Mouse (Mus musculus) urinary bladder, adult 18-20 months (tissue): Measurements from ENCODE around the gene Anp32e.
"Not testable (repeated sequence)": the region's sequence is repeated elsewhere in the genome, so short reads cannot be mapped to it uniquely, and the experiment has no call there.

ENCODE experiments used
- DNase-seq, 2 experiments: peaks; one replicate each; pipeline ENCODE4 v3.0.0; 2022; ENCODE audit warnings: low spot score in 2 of 2, mixed read lengths in 2 of 2

The Anp32e gene

GRCm38 (mm10) chr3:95928658-95929503 lies at the start of gene Anp32e:
Gene Anp32e (plus strand): TSS chr3:95929246.
- peak; percentile 93 to 96 for DNase-seq

GRCm38 (mm10) chr3:95881979-95882815 lies 46.8 kb upstream of the Anp32e start, which contains the start of gene Ciart:
Gene Ciart (minus strand): TSS chr3:95882251.
- peak; percentile 87 to 93 for DNase-seq

- peak in 1 of 2 experiments; percentile 50 for DNase-seq
Observed at GRCm38 (mm10) chr3:95882816-95883425, 46.1 kb upstream of the Anp32e start.

- DNase-seq: no peak
Observed at GRCm38 (mm10) chr3:95884400-95884799, 44.6 kb upstream of the Anp32e start.

GRCm38 (mm10) chr3:95887596-95887995 lies 41.5 kb upstream of the Anp32e start:
- no peak for DNase-seq

- no peak for DNase-seq
Observed at GRCm38 (mm10) chr3:95889664-95890063, 39.4 kb upstream of the Anp32e start.

GRCm38 (mm10) chr3:95891211-95892065 lies 37.6 kb upstream of the Anp32e start, which contains the start of gene BC028528:
Gene BC028528 (minus strand): TSS chr3:95892005.
- no peak for DNase-seq

- DNase-seq: no peak
Observed at GRCm38 (mm10) chr3:95892066-95893052, 36.7 kb upstream of the Anp32e start.

- no peak for DNase-seq
Observed at GRCm38 (mm10) chr3:95893126-95893525, 35.9 kb upstream of the Anp32e start.

- DNase-seq: peak; percentile 89 to 97
Observed at GRCm38 (mm10) chr3:95893606-95894316, 35.3 kb upstream of the Anp32e start, which contains the start of gene Aph1a. Gene Aph1a (plus strand): TSS chr3:95893969.

GRCm38 (mm10) chr3:95894317-95895160 lies 34.5 kb upstream of the Anp32e start:
- peak in 1 of 2 experiments; percentile 35 for DNase-seq

- not testable (repeated sequence) for DNase-seq
Observed at GRCm38 (mm10) chr3:95895501-95895900, 33.5 kb upstream of the Anp32e start.

- no peak for DNase-seq
Observed at GRCm38 (mm10) chr3:95899800-95900524, 29.1 kb upstream of the Anp32e start.

GRCm38 (mm10) chr3:95901616-95902372 lies 27.3 kb upstream of the Anp32e start:
- no peak for DNase-seq

GRCm38 (mm10) chr3:95902373-95902625 lies 26.7 kb upstream of the Anp32e start:
- DNase-seq: no peak

GRCm38 (mm10) chr3:95902643-95903042 lies 26.4 kb upstream of the Anp32e start:
- no peak for DNase-seq
